Mouse (Mus musculus): ENCODE data around the gene Mrgpra2b. TPM values are rescaled to one million over a fixed set of nuclear protein-coding genes. Genes with fewer than 3 reads are reported as not detected.

The Mrgpra2b gene
- polyA plus RNA-seq, 1 experiment: not detected

Other genes with a start within 250 kb of the Mrgpra2b start
- gene Mrgpra1, start 174.6 kb downstream of the Mrgpra2b start, polyA plus RNA-seq (2011; ENCODE audit: insufficient read length, low read depth, missing spikeins): not detected in 2 replicates
- gene Mrgpra2a, start 76.7 kb downstream of the Mrgpra2b start, polyA plus RNA-seq (2011; ENCODE audit: insufficient read length, low read depth, missing spikeins): not detected in 2 replicates
- not detected in 2 replicates for gene Mrgpra3, start 72.5 kb upstream of the Mrgpra2b start, polyA plus RNA-seq (2011; ENCODE audit: insufficient read length, low read depth, missing spikeins)

All from embryonic fibroblast, embryonic 13.5 days (primary cell).